Mouse (Mus musculus): ENCODE measurements around the gene Wdfy4.

GRCm38 (mm10) chr14:33180102-33180501, 5.2 kb downstream of the Wdfy4 start:
- no peak for TF ChIP-seq EP300 (IDR thresholded peaks at IDR 0.05; ENCODE audit: low read depth)
- TF ChIP-seq CTCF (IDR thresholded peaks at IDR 0.05; ENCODE audit: low read depth) = no peak
